Mouse (Mus musculus) Patski (cell line): ENCODE results near the gene Ap1m2. TPM values are rescaled to one million over a fixed set of nuclear protein-coding genes. Genes with fewer than 3 reads are reported as not detected.

Source experiments
- ATAC-seq: fragments of 100-300 bp; one replicate; pipeline ENCODE4 v1.8.0; 2021
- CTCF ChIA-PET: fragments of 350-600 bp; sonication (Branson Sonifier 250); formaldehyde crosslinking; loops from one replicate; lab custom pipeline; 2022; ENCODE audit warnings: inconsistent platforms; lab: Charles Lee
- POLR2A ChIA-PET: fragments of 350-600 bp; sonication (Branson Sonifier 250); formaldehyde crosslinking; loops from one replicate; lab custom pipeline; 2022; ENCODE audit warnings: antibody characterized with exemption, inconsistent platforms; lab: Charles Lee
- DNase-seq: peaks from one replicate; pipeline ENCODE4 v3.0.0-alpha.2; 2011; ENCODE audit warnings: low read depth, low spot score
- H3K27me3 ChIP-seq: fragments of 371-371 bp; one replicate; pipeline ENCODE4 v1.5.1; 2021
- CTCF ChIP-seq: fragments of 100-300 bp; IDR thresholded peaks from one replicate; pipeline ENCODE4 v1.5.1; 2021
- in situ Hi-C: fragments of 300-500 bp; cut with MboI; formaldehyde crosslinking; loops from 3 replicates; pipeline ENCODE4 v1.11.1; 2018; ENCODE audit warnings: low pct_unique_long_range_greater_than_20kb, mixed read lengths
- polyA plus RNA-seq: library from polyadenylated mRNA; unstranded; gene quantifications from one replicate; pipeline ENCODE4 v1.2.3, GENCODE M21; 2021

Gene Ap1m2
- polyA plus RNA-seq, result not detected

GRCm38 (mm10) chr9:21312134-21312533 lies at the start of gene Ap1m2:
Gene Ap1m2, minus strand, starts transcription at chr9:21312337.
- no peak for TF ChIP-seq CTCF
- ATAC-seq (no peak), DNase-seq (no peak)
- no peaks in the 10 kb centered on the region for H3K27me3 ChIP-seq
- CTCF ChIA-PET, result interaction anchor here (2.0 to 4.5 kb wide), 3 partner anchors 22 to 44 kb away, joined by 5 to 42 read pairs (median 17); no protein-coding TSS in a partner anchor
- POLR2A ChIA-PET, result no interaction called here
- in situ Hi-C loops, result loop anchor here (5.0 kb wide), 1 partner anchor 95 kb away; no protein-coding TSS in a partner anchor

GRCm38 (mm10) chr9:21356981-21357718 lies 45.0 kb upstream of the Ap1m2 start:
- POLR2A ChIA-PET, result interaction anchor here (0.6 to 2.2 kb wide), 8 partner anchors 11 to 91 kb away, joined by 3 to 13 read pairs (median 4); no protein-coding TSS in a partner anchor
- H3K27me3 ChIP-seq, result no peaks in the 10 kb centered on the region
- DNase-seq (no peak), ATAC-seq (no peak)
- in situ Hi-C loops, result no loop called here
- peak; percentile 78 for TF ChIP-seq CTCF
- CTCF ChIA-PET, result interaction anchor here (0.7 to 5.3 kb wide), 28 partner anchors 8 to 134 kb away, joined by 3 to 74 read pairs (median 6); partner anchors contain the start of genes Cdkn2d and Slc44a2

- ChIA-PET CTCF (interaction anchor here (1.3 to 5.3 kb wide), 3 partner anchors 40 to 55 kb away, joined by 4 to 74 read pairs (median 42); no protein-coding TSS in a partner anchor), POLR2A (no interaction called here)
- DNase-seq, result no peak
- ATAC-seq, result no peak
- TF ChIP-seq CTCF, result no peak
- H3K27me3 ChIP-seq, result no peaks in the 10 kb centered on the region
- in situ Hi-C loops, result loop anchor here (5.0 kb wide), 1 partner anchor 37 kb away; no protein-coding TSS in a partner anchor
These were observed 42.7 kb upstream of the Ap1m2 start for GRCm38 (mm10) chr9:21354796-21355195.

- H3K27me3 ChIP-seq, result no peaks in the 10 kb centered on the region
- no peak for TF ChIP-seq CTCF
- CTCF ChIA-PET, result interaction anchor here (1.1 to 5.3 kb wide), 2 partner anchors 40 to 44 kb away, joined by 3 to 42 read pairs; no protein-coding TSS in a partner anchor
- in situ Hi-C loops, result loop anchor here (5.0 kb wide), 1 partner anchor 36 kb away; no protein-coding TSS in a partner anchor
- no peak for ATAC-seq
- no peak for DNase-seq
- POLR2A ChIA-PET, result interaction anchor here (0.6 to 1.0 kb wide), 2 partner anchors 22 to 124 kb away, joined by 3 to 4 read pairs; no protein-coding TSS in a partner anchor
These were observed 41.2 kb upstream of the Ap1m2 start for GRCm38 (mm10) chr9:21353373-21353686.

GRCm38 (mm10) chr9:21352463-21353372 lies 40.6 kb upstream of the Ap1m2 start:
- no peaks in the 10 kb centered on the region for H3K27me3 ChIP-seq
- DNase-seq, result no peak
- ChIA-PET POLR2A (interaction anchor here (0.6 to 1.0 kb wide), 2 partner anchors 21 to 124 kb away, joined by 3 to 4 read pairs; no protein-coding TSS in a partner anchor), CTCF (no interaction called here)
- in situ Hi-C loops, result loop anchor here (5.0 kb wide), 1 partner anchor 35 kb away; no protein-coding TSS in a partner anchor
- ATAC-seq, result no peak
- TF ChIP-seq CTCF, result no peak

GRCm38 (mm10) chr9:21351702-21352377 lies 39.7 kb upstream of the Ap1m2 start:
- TF ChIP-seq CTCF, result no peak
- no peaks in the 10 kb centered on the region for H3K27me3 ChIP-seq
- ATAC-seq (no peak), DNase-seq (no peak)
- in situ Hi-C loops, result loop anchor here (5.0 kb wide), 1 partner anchor 35 kb away; no protein-coding TSS in a partner anchor
- POLR2A ChIA-PET, result no interaction called here
- CTCF ChIA-PET, result interaction anchor here (1.8 kb wide), 1 partner anchor 17 kb away, joined by 7 read pairs; no protein-coding TSS in a partner anchor

- in situ Hi-C loops, result loop anchor here (5.0 kb wide), 1 partner anchor 34 kb away; no protein-coding TSS in a partner anchor
- TF ChIP-seq CTCF, result no peak
- DNase-seq (no peak), ATAC-seq (no peak)
- ChIA-PET POLR2A (no interaction called here), CTCF (interaction anchor here (1.8 kb wide), 1 partner anchor 16 kb away, joined by 7 read pairs; no protein-coding TSS in a partner anchor)
- H3K27me3 ChIP-seq, result no peaks in the 10 kb centered on the region
These were observed 39.0 kb upstream of the Ap1m2 start for GRCm38 (mm10) chr9:21351178-21351577.

GRCm38 (mm10) chr9:21348152-21348551 lies 36.0 kb upstream of the Ap1m2 start:
- POLR2A ChIA-PET, result interaction anchor here (1.3 kb wide), 1 partner anchor 82 kb away, joined by 4 read pairs; no protein-coding TSS in a partner anchor
- CTCF ChIA-PET, result no interaction called here
- H3K27me3 ChIP-seq, result no peaks in the 10 kb centered on the region
- no peak for DNase-seq
- no peak for ATAC-seq
- no peak for TF ChIP-seq CTCF
- in situ Hi-C loops, result no loop called here

- in situ Hi-C loops, result no loop called here
- POLR2A ChIA-PET, result interaction anchor here (1.3 kb wide), 1 partner anchor 81 kb away, joined by 4 read pairs; no protein-coding TSS in a partner anchor
- CTCF ChIA-PET, result interaction anchor here (2.5 kb wide), 1 partner anchor 11 kb away, joined by 11 read pairs; no protein-coding TSS in a partner anchor
- no peaks in the 10 kb centered on the region for H3K27me3 ChIP-seq
- TF ChIP-seq CTCF, result no peak
- ATAC-seq (no peak), DNase-seq (no peak)
These were observed 34.7 kb upstream of the Ap1m2 start for GRCm38 (mm10) chr9:21346627-21347365.
